Comparison of ENCODE assay signal across 9 mouse cellular contexts in genomic region chr5:66967646-66968045, GRCm38 (mm10).
A peak's percentile ranks its signal among the peaks of the same experiment; 100 is the strongest.
DNase-seq lines count a peak whose midpoint lies in the region; ATAC-seq lines count a peak whose summit lies in the region.
"Had no signal": no experiment of that assay in that cellular context is flagged by ENCODE, and none has a peak within 500 bp of the region (broad histone marks: within the 10 kb centered on the region; RNA-seq: fewer than 3 reads in every experiment).

No protein-coding gene starts in this region.

- H3K27me3 ChIP-seq in heart, embryonic 16.5 days (ENCODE audit: control insufficient read depth, insufficient read depth, low read length): no peaks in the 10 kb centered on the region
- no peaks in the 10 kb centered on the region for H3K27me3 ChIP-seq in embryonic facial prominence, embryonic 12.5 days
- H3K27me3 ChIP-seq in hindbrain, embryonic 13.5 days: no peaks in the 10 kb centered on the region
- no peaks in the 10 kb centered on the region for H3K27me3 ChIP-seq in midbrain, embryonic 15.5 days (replicated peaks)
- H3K27me3 ChIP-seq: CH12.LX had no signal

- no peaks in the 10 kb centered on the region for H3K9me3 ChIP-seq in heart, embryonic 16.5 days (replicated peaks; ENCODE audit: control insufficient read depth, low read length)
- H3K9me3 ChIP-seq in embryonic facial prominence, embryonic 12.5 days: no peaks in the 10 kb centered on the region
- no peaks in the 10 kb centered on the region for H3K9me3 ChIP-seq in hindbrain, embryonic 13.5 days
- no peaks in the 10 kb centered on the region for H3K9me3 ChIP-seq in midbrain, embryonic 15.5 days

- H3K4me3 ChIP-seq in heart, embryonic 16.5 days (ENCODE audit: low read length): peak overlapping the region; percentile 42
- H3K4me3 ChIP-seq in embryonic facial prominence, embryonic 12.5 days: peak overlapping the region; percentile 32
- peak overlapping the region; percentile 29 for H3K4me3 ChIP-seq in hindbrain, embryonic 13.5 days
- H3K4me3 ChIP-seq in midbrain, embryonic 15.5 days: peak overlapping the region; percentile 32

- no peaks in the 10 kb centered on the region for H3K36me3 ChIP-seq in heart, embryonic 16.5 days (ENCODE audit: control insufficient read depth, insufficient read depth)
- no peaks in the 10 kb centered on the region for H3K36me3 ChIP-seq in embryonic facial prominence, embryonic 12.5 days
- H3K36me3 ChIP-seq in hindbrain, embryonic 13.5 days: no peaks in the 10 kb centered on the region
- no peaks in the 10 kb centered on the region for H3K36me3 ChIP-seq in midbrain, embryonic 15.5 days (replicated peaks)

- H3K9ac ChIP-seq in heart, embryonic 16.5 days (ENCODE audit: low read length): peak overlapping the region; percentile 45
- no peak overlapping the region for H3K9ac ChIP-seq in embryonic facial prominence, embryonic 12.5 days
- H3K9ac ChIP-seq in hindbrain, embryonic 13.5 days: peak overlapping the region; percentile 58
- H3K9ac ChIP-seq in midbrain, embryonic 15.5 days: peak overlapping the region; percentile 32; the same call in 1 of the 2 replicates

- peak overlapping the region; percentile 71 for H3K4me2 ChIP-seq in heart, embryonic 16.5 days (ENCODE audit: low read depth, low read length)
- peak overlapping the region; percentile 58 for H3K4me2 ChIP-seq in embryonic facial prominence, embryonic 12.5 days (replicated peaks)
- H3K4me2 ChIP-seq in hindbrain, embryonic 13.5 days: peak overlapping the region; percentile 60
- peak overlapping the region; percentile 58 for H3K4me2 ChIP-seq in midbrain, embryonic 15.5 days

- peak overlapping the region; percentile 54 for H3K27ac ChIP-seq in heart, embryonic 16.5 days (ENCODE audit: low read length)
- H3K27ac ChIP-seq in embryonic facial prominence, embryonic 12.5 days: peak overlapping the region; percentile 93
- H3K27ac ChIP-seq in hindbrain, embryonic 13.5 days: peak overlapping the region; percentile 83
- peak overlapping the region; percentile 77 for H3K27ac ChIP-seq in midbrain, embryonic 15.5 days

- 48% methylated on average over 4 of the region's 4 CpGs for WGBS in heart, embryonic 16.5 days
- 9% methylated on average over 4 of the region's 4 CpGs for WGBS in embryonic facial prominence, embryonic 12.5 days
- whole genome bisulfite sequencing in hindbrain, embryonic 13.5 days: 18% methylated on average over 4 of the region's 4 CpGs
- 30% methylated on average over 4 of the region's 4 CpGs for WGBS in midbrain, embryonic 15.5 days

- no peak for ATAC-seq in heart, embryonic 16.5 days (replicated peaks; ENCODE audit: extremely low read depth, insufficient read depth, low FRiP score)
- ATAC-seq in embryonic facial prominence, embryonic 12.5 days (ENCODE audit: insufficient number of reproducible peaks, insufficient read depth, low FRiP score, low TSS enrichment): no peak
- 0 out of 2 replicates have a peak, but pooled peaks have one; percentile 22 for ATAC-seq in hindbrain, embryonic 13.5 days (ENCODE audit: low FRiP score)
- ATAC-seq in midbrain, embryonic 15.5 days (replicated peaks): peak; percentile 18
- no peak for ATAC-seq in cerebellum, adult (ENCODE audit: insufficient number of reproducible peaks, low FRiP score, low TSS enrichment)

- no peak for DNase-seq in heart, adult 9 months (ENCODE audit: low spot score in 2 of 2)
- DNase-seq in spleen, postnatal 14 days (ENCODE audit: low spot score in 2 of 2): no peak
- no peak for DNase-seq in adrenal gland, adult 8-10 months

- peaks cover 18% of the 10 kb centered on the region for H3K4me1 ChIP-seq in heart, embryonic 16.5 days (ENCODE audit: control insufficient read depth, insufficient read depth, low read length)
- H3K4me1 ChIP-seq in embryonic facial prominence, embryonic 12.5 days: peaks cover 40% of the 10 kb centered on the region
- peaks cover 43% of the 10 kb centered on the region for H3K4me1 ChIP-seq in hindbrain, embryonic 13.5 days (replicated peaks)
- peaks cover 31% of the 10 kb centered on the region for H3K4me1 ChIP-seq in midbrain, embryonic 15.5 days

Comparison
In these comparisons a context has a peak if more than half of its experiments do, and no peak if none do; other contexts are left out.
1. ATAC-seq: peak in hindbrain, embryonic 13.5 days (single experiment) and midbrain, embryonic 15.5 days (single experiment); none in heart, embryonic 16.5 days (single experiment), embryonic facial prominence, embryonic 12.5 days (single experiment) and cerebellum, adult (single experiment).
2. Peak in every context shown above with its lines, with median percentiles within 50 percentile points of each other: H3K27ac ChIP-seq, H3K4me2 ChIP-seq and H3K4me3 ChIP-seq.